In genomic region chr3:87795336-87796277, GRCm38 (mm10) we compare ENCODE assay signal across 9 mouse cellular contexts. TPM values are rescaled to one million over a fixed set of nuclear protein-coding genes. Genes with fewer than 3 reads are reported as not detected.
A peak's percentile ranks its signal among the peaks of the same experiment; 100 is the strongest.
DNase-seq lines count a peak whose midpoint lies in the region; ATAC-seq lines count a peak whose summit lies in the region.
"Had no signal": no experiment of that assay in that cellular context is flagged by ENCODE, and none has a peak within 500 bp of the region (broad histone marks: within the 10 kb centered on the region; RNA-seq: fewer than 3 reads in every experiment).

No protein-coding gene starts in this region.

- DNase-seq in R1 (ENCODE audit: low read depth, low spot score): peak; percentile 80
- peak; percentile 15 for DNase-seq in c-Kit-positive CD71-positive TER-119-positive erythroid progenitor cells, embryonic 14.5 days (ENCODE audit: low spot score)
- DNase-seq in forebrain, embryonic 14.5 days (ENCODE audit: low spot score): peak; percentile 60
- peak; percentile 81 for DNase-seq in hindbrain, embryonic 10.5 days (ENCODE audit: low spot score)
- DNase-seq in layer of hippocampus, postnatal 36 days: peak; percentile 27 to 34
- peak; percentile 62 for DNase-seq in lung, postnatal 36 days
- DNase-seq in right cerebral cortex, postnatal 10 days (ENCODE audit: low spot score in 2 of 2): peak; percentile 33 to 66

- H3K4me2 ChIP-seq in forebrain, embryonic 14.5 days (ENCODE audit: low read length): peak overlapping the region; percentile 48

- no peak overlapping the region for H3K27ac ChIP-seq in forebrain, embryonic 14.5 days (ENCODE audit: low read depth, low read length)
- peak overlapping the region; percentile 66; the same call in 1 of the 2 replicates for H3K27ac ChIP-seq in hindbrain, embryonic 10.5 days

- H3K4me3 ChIP-seq in forebrain, embryonic 14.5 days (ENCODE audit: low read depth, low read length): peak overlapping the region; percentile 25
- peak overlapping the region; percentile 46 for H3K4me3 ChIP-seq in hindbrain, embryonic 10.5 days

- peaks cover 11% of the 10 kb centered on the region for H3K4me1 ChIP-seq in forebrain, embryonic 14.5 days (ENCODE audit: control insufficient read depth, insufficient read depth, low read length)
- peaks cover 43% of the 10 kb centered on the region for H3K4me1 ChIP-seq in hindbrain, embryonic 10.5 days (replicated peaks)

- no peak; the same call in 1 of the 2 replicates for ATAC-seq in forebrain, embryonic 14.5 days
- ATAC-seq in erythroblast, adult 5-6 weeks (replicated peaks; ENCODE audit: low FRiP score, poor library complexity, severe bottlenecking): no peak

- H3K9me3 ChIP-seq in forebrain, embryonic 14.5 days (replicated peaks; ENCODE audit: control insufficient read depth, low read length): no peaks in the 10 kb centered on the region
- no peaks in the 10 kb centered on the region for H3K9me3 ChIP-seq in hindbrain, embryonic 10.5 days

- H3K9ac ChIP-seq in forebrain, embryonic 14.5 days (ENCODE audit: low read length): peak overlapping the region; percentile 47

- peaks cover 72% of the 10 kb centered on the region for H3K27me3 ChIP-seq in forebrain, embryonic 14.5 days (replicated peaks; ENCODE audit: control insufficient read depth, insufficient read depth, low read length)
- peaks cover 100% of the 10 kb centered on the region for H3K27me3 ChIP-seq in hindbrain, embryonic 10.5 days (ENCODE audit: insufficient read depth, poor library complexity, severe bottlenecking)

- 14% methylated on average over 33 of the region's 33 CpGs for WGBS in forebrain, embryonic 14.5 days
- WGBS in hindbrain, embryonic 10.5 days: 15% methylated on average over 33 of the region's 33 CpGs

- no peaks in the 10 kb centered on the region for H3K36me3 ChIP-seq in forebrain, embryonic 14.5 days (ENCODE audit: control insufficient read depth, insufficient read depth, low read length)
- H3K36me3 ChIP-seq in hindbrain, embryonic 10.5 days: no peaks in the 10 kb centered on the region

RNA-seq across cellular contexts. Expression of gene Ntrk1, which starts 0.6 kb away (rescaled TPM):
- 0.74 and 0.94 TPM in 2 replicates for polyA plus RNA-seq in forebrain, embryonic 14.5 days (2014; fragmentation: Nextera tagmentation; extraction: Ambion mirVana)
- polyA plus RNA-seq in hindbrain, embryonic 10.5 days (2016; fragmentation: Nextera tagmentation; extraction: Ambion mirVana): 9.0 and 23.4 TPM in 2 replicates
- total RNA-seq in layer of hippocampus, postnatal 36 days (2021): under 1 TPM in 1 of 2 experiments, not detected in 1; 0.12 TPM
- not detected in 2 replicates for total RNA-seq in erythroblast, adult 5-6 weeks (2015; ENCODE audit: low replicate concordance)
- not detected in 2 replicates for total RNA-seq in erythroblast, adult 5-6 weeks (2017; ENCODE audit: low replicate concordance)
- total RNA-seq: neutrophil, adult 5-6 weeks had no signal

RNA-seq across cellular contexts. Expression of gene Insrr, which starts 1.1 kb away (rescaled TPM):
- 0.62 and 0.66 TPM in 2 replicates for polyA plus RNA-seq in forebrain, embryonic 14.5 days (2014; fragmentation: Nextera tagmentation; extraction: Ambion mirVana)
- 0.48 and 0.72 TPM in 2 replicates for polyA plus RNA-seq in hindbrain, embryonic 10.5 days (2016; fragmentation: Nextera tagmentation; extraction: Ambion mirVana)
- total RNA-seq in layer of hippocampus, postnatal 36 days (2021): under 1 TPM; 0.15 TPM
- total RNA-seq in erythroblast, adult 5-6 weeks (2015; ENCODE audit: low replicate concordance): not detected in 2 replicates
- total RNA-seq in erythroblast, adult 5-6 weeks (2017; ENCODE audit: low replicate concordance): not detected in 2 replicates
- total RNA-seq: neutrophil, adult 5-6 weeks had no signal

RNA-seq across cellular contexts. Expression of gene Pear1, which starts 28.5 kb away (rescaled TPM):
- 5.2 and 6.0 TPM in 2 replicates for polyA plus RNA-seq in forebrain, embryonic 14.5 days (2014; fragmentation: Nextera tagmentation; extraction: Ambion mirVana)
- polyA plus RNA-seq in hindbrain, embryonic 10.5 days (2016; fragmentation: Nextera tagmentation; extraction: Ambion mirVana): 19.6 and 19.9 TPM in 2 replicates
- total RNA-seq in layer of hippocampus, postnatal 36 days (2021): 10 to 100 TPM in 1 of 2 experiments, 1 to 10 TPM in 1; 8.0 to 10.4 TPM
- 0.63 and 1.9 TPM in 2 replicates for total RNA-seq in erythroblast, adult 5-6 weeks (2015; ENCODE audit: low replicate concordance)
- 0.42 TPM in 1 of 2 replicates, not detected in the other for total RNA-seq in erythroblast, adult 5-6 weeks (2017; ENCODE audit: low replicate concordance)

RNA-seq across cellular contexts. Expression of gene Lrrc71, which starts 47.2 kb away (rescaled TPM):
- polyA plus RNA-seq in forebrain, embryonic 14.5 days (2014; fragmentation: Nextera tagmentation; extraction: Ambion mirVana): 0.13 and 0.62 TPM in 2 replicates
- polyA plus RNA-seq in hindbrain, embryonic 10.5 days (2016; fragmentation: Nextera tagmentation; extraction: Ambion mirVana): 0.49 and 1.2 TPM in 2 replicates
- total RNA-seq in layer of hippocampus, postnatal 36 days (2021): 1 to 10 TPM in 1 of 2 experiments, under 1 TPM in 1; 0.40 to 1.6 TPM
- not detected in 2 replicates for total RNA-seq in erythroblast, adult 5-6 weeks (2015; ENCODE audit: low replicate concordance)
- total RNA-seq in erythroblast, adult 5-6 weeks (2017; ENCODE audit: low replicate concordance): not detected in 2 replicates

RNA-seq across cellular contexts. Expression of gene Sh2d2a, which starts 50.9 kb away (rescaled TPM):
- not detected in 2 replicates for polyA plus RNA-seq in forebrain, embryonic 14.5 days (2014; fragmentation: Nextera tagmentation; extraction: Ambion mirVana)
- polyA plus RNA-seq in hindbrain, embryonic 10.5 days (2016; fragmentation: Nextera tagmentation; extraction: Ambion mirVana): 0.06 and 0.21 TPM in 2 replicates
- total RNA-seq in layer of hippocampus, postnatal 36 days (2021): not detected
- not detected in 2 replicates for total RNA-seq in erythroblast, adult 5-6 weeks (2015; ENCODE audit: low replicate concordance)
- not detected in 2 replicates for total RNA-seq in erythroblast, adult 5-6 weeks (2017; ENCODE audit: low replicate concordance)

Comparison
In these comparisons a context has a peak if more than half of its experiments do, and no peak if none do; other contexts are left out.
1. DNase-seq: peak in every context shown above with its lines; median percentile 81 in hindbrain, embryonic 10.5 days; 80 in R1; 62 in lung, postnatal 36 days; 60 in forebrain, embryonic 14.5 days; 50 in right cerebral cortex, postnatal 10 days; 30 in layer of hippocampus, postnatal 36 days; 15 in c-Kit-positive CD71-positive TER-119-positive erythroid progenitor cells, embryonic 14.5 days.